8 mouse cellular contexts compared by ENCODE assay signal in genomic region chr11:110477961-110478869, GRCm38 (mm10).
A peak's percentile ranks its signal among the peaks of the same experiment; 100 is the strongest.
DNase-seq lines count a peak whose midpoint lies in the region; ATAC-seq and TF ChIP-seq lines count a peak whose summit lies in the region.

No protein-coding gene starts in this region.

- H3K4me2 ChIP-seq in forebrain, embryonic 13.5 days: peak overlapping the region; percentile 34
- H3K4me2 ChIP-seq in liver, embryonic 15.5 days: peak overlapping the region; percentile 10; the same call in 1 of the 2 replicates

- no peak for DNase-seq in gastrocnemius, adult 2 months
- DNase-seq in gastrocnemius, adult 18-20 months (ENCODE audit: low spot score): no peak
- DNase-seq in ES-E14 (ENCODE audit: low read depth, low spot score): no peak
- DNase-seq in right cerebral cortex, adult 2 months (ENCODE audit: low spot score in 2 of 2): no peak
- DNase-seq in thymus, postnatal 25 days: no peak
- DNase-seq in right cerebral cortex, postnatal 14 days: no peak

- WGBS in forebrain, embryonic 13.5 days: 21% methylated on average over 18 of the region's 18 CpGs
- WGBS in liver, embryonic 15.5 days (ENCODE audit: insufficient replicate concordance): 64% methylated on average over 18 of the region's 18 CpGs

- H3K27me3 ChIP-seq in forebrain, embryonic 13.5 days: peaks cover 28% of the 10 kb centered on the region; the same call in 1 of the 2 replicates
- H3K27me3 ChIP-seq in liver, embryonic 15.5 days: no peaks in the 10 kb centered on the region

- in situ Hi-C loops in ES-E14 (cut with MboI; ENCODE audit: low sequenced_read_pairs in 2 of 2, unreplicated experiment in 2 of 2): no loop called here

- intact Hi-C loops in gastrocnemius, adult 2 months (cut with DNase I): no loop called here

- no peak overlapping the region for H3K9ac ChIP-seq in ES-E14 (ENCODE audit: insufficient read depth, low read depth, low read length, poor library complexity, severe bottlenecking)
- no peak overlapping the region for H3K9ac ChIP-seq in forebrain, embryonic 13.5 days
- H3K9ac ChIP-seq in liver, embryonic 15.5 days: no peak overlapping the region

- peak overlapping the region; percentile 24 for H3K27ac ChIP-seq in gastrocnemius, adult 2 months
- 0 out of 2 replicates have a peak overlapping the region, but pooled peaks have one; percentile 22 for H3K27ac ChIP-seq in ES-E14 (ENCODE audit: insufficient read depth, low read depth, low read length, poor library complexity, severe bottlenecking)
- H3K27ac ChIP-seq in forebrain, embryonic 13.5 days: peak overlapping the region; percentile 63
- H3K27ac ChIP-seq in liver, embryonic 15.5 days (replicated peaks): no peak overlapping the region

- no peaks in the 10 kb centered on the region for H3K9me3 ChIP-seq in ES-E14 (ENCODE audit: control insufficient read depth, insufficient read depth, low read depth, low read length)
- H3K9me3 ChIP-seq in forebrain, embryonic 13.5 days (replicated peaks): no peaks in the 10 kb centered on the region
- H3K9me3 ChIP-seq in liver, embryonic 15.5 days (replicated peaks): no peaks in the 10 kb centered on the region

- no peak overlapping the region for H3K4me3 ChIP-seq in gastrocnemius, adult 2 months
- no peak overlapping the region for H3K4me3 ChIP-seq in ES-E14 (ENCODE audit: insufficient read depth in 1 of 2, low read depth in 1 of 2, low read length in 2 of 2, poor library complexity in 1 of 2, severe bottlenecking in 1 of 2)
- no peak overlapping the region for H3K4me3 ChIP-seq in forebrain, embryonic 13.5 days
- no peak overlapping the region for H3K4me3 ChIP-seq in liver, embryonic 15.5 days (replicated peaks)

- peaks cover 0 to 4% of the 10 kb centered on the region in 2 experiments; a peak in 1 of 4 replicates for H3K4me1 ChIP-seq in ES-E14 (ENCODE audit: control insufficient read depth in 2 of 2, insufficient read depth in 2 of 2, low read length in 2 of 2, poor library complexity in 1 of 2)
- H3K4me1 ChIP-seq in forebrain, embryonic 13.5 days: peaks cover 52% of the 10 kb centered on the region
- peaks cover 63% of the 10 kb centered on the region for H3K4me1 ChIP-seq in liver, embryonic 15.5 days (replicated peaks)

- H3K36me3 ChIP-seq in ES-E14 (ENCODE audit: control insufficient read depth, insufficient read depth, low read length, poor library complexity, severe bottlenecking): no peaks in the 10 kb centered on the region
- H3K36me3 ChIP-seq in forebrain, embryonic 13.5 days (ENCODE audit: poor library complexity, severe bottlenecking): no peaks in the 10 kb centered on the region
- no peaks in the 10 kb centered on the region for H3K36me3 ChIP-seq in liver, embryonic 15.5 days (replicated peaks)

- TF ChIP-seq CTCF in gastrocnemius, adult 2 months (IDR thresholded peaks at IDR 0.05): no peak

- ATAC-seq in forebrain, embryonic 13.5 days: peak; percentile 70
- ATAC-seq in liver, embryonic 15.5 days (ENCODE audit: insufficient read depth): no peak

TF ChIP-seq in ES-E14, 5 proteins besides CTCF, POLR2A, EP300 and RAD21:
- TF ChIP-seq ZC3H11A (IDR thresholded peaks at IDR 0.05; ENCODE audit: borderline replicate concordance, low read depth, low read length): no peak
- TF ChIP-seq HCFC1 (IDR thresholded peaks at IDR 0.05; ENCODE audit: borderline replicate concordance, insufficient read depth, low read length): no peak
- no peak for TF ChIP-seq MAFK (IDR thresholded peaks at IDR 0.05; ENCODE audit: insufficient read depth, low read depth, low read length)
- no peak for TF ChIP-seq ZNF384 (IDR thresholded peaks at IDR 0.05; ENCODE audit: low read depth, low read length)
- no peak for TF ChIP-seq CHD2 (IDR thresholded peaks at IDR 0.05; ENCODE audit: low read depth, low read length)
